Mouse (Mus musculus) small intestine, adult 2 months (tissue): ENCODE measurements around the gene Ppfibp2.

Source experiments
- CTCF ChIP-seq: fragments of 200-500 bp; IDR thresholded peaks from 2 replicates; pipeline ENCODE4 v1.5.1; 2012; ENCODE audit warnings: low read depth, mild to moderate bottlenecking, control low read depth, inconsistent platforms, low read length, moderate library complexity, mixed read lengths; ENCODE audit not compliant: insufficient replicate concordance, insufficient read length; ENCODE audit errors: extremely low read depth
- POLR2A ChIP-seq: fragments of 200-500 bp; IDR thresholded peaks from 2 replicates; pipeline ENCODE4 v1.6.1; 2012; ENCODE audit warnings: low read depth, mild to moderate bottlenecking, control low read depth, inconsistent platforms, low read length, moderate library complexity

GRCm38 (mm10) chr7:107727538-107727937 is 132.5 kb downstream of the Ppfibp2 start:
- no peak for TF ChIP-seq CTCF
- TF ChIP-seq POLR2A: no peak
